Mouse (Mus musculus) forebrain, embryonic 14.5 days (tissue): ENCODE results near the gene Mbd6. TPM values are rescaled to one million over a fixed set of nuclear protein-coding genes. Genes with fewer than 3 reads are reported as not detected.
A peak's percentile ranks its signal among the peaks of the same experiment; 100 is the strongest.

Experiments
- ATAC-seq: fragments of 200-750 bp; cut with Nextera tagmentation; 2 replicates; pipeline ENCODE4 v1.8.0; 2017; ENCODE audit warnings: mild to moderate bottlenecking, moderate library complexity
- DNase-seq: peaks from one replicate; pipeline ENCODE4 v3.0.0-alpha.2; 2015; ENCODE audit warnings: low spot score
- H3K27ac ChIP-seq: fragments of 300-500 bp; sonication (generic); 2 replicates; pipeline ENCODE4 v1.5.1; 2014; ENCODE audit warnings: low read depth, mild to moderate bottlenecking, control low read depth, low read length, moderate library complexity
- H3K27me3 ChIP-seq: fragments of 300-500 bp; sonication (generic); replicated peaks from 2 replicates; pipeline ENCODE4 v1.6.1; 2014; ENCODE audit warnings: low read length, control low read depth, mixed read lengths; ENCODE audit not compliant: control insufficient read depth, insufficient read depth
- H3K36me3 ChIP-seq: fragments of 300-500 bp; sonication (generic); 2 replicates; pipeline ENCODE4 v1.6.1; 2014; ENCODE audit warnings: low read length, control low read depth; ENCODE audit not compliant: control insufficient read depth, insufficient read depth
- H3K4me1 ChIP-seq: fragments of 300-500 bp; sonication (generic); 2 replicates; pipeline ENCODE4 v1.6.1; 2014; ENCODE audit warnings: antibody characterized with exemption, low read length, control low read depth; ENCODE audit not compliant: control insufficient read depth, insufficient read depth
- H3K4me2 ChIP-seq: fragments of 300-500 bp; sonication (generic); 2 replicates; pipeline ENCODE4 v1.6.1; 2014; ENCODE audit warnings: mild to moderate bottlenecking, control low read depth, low read length
- H3K4me3 ChIP-seq: fragments of 300-500 bp; sonication (generic); 2 replicates; pipeline ENCODE4 v1.5.1; 2014; ENCODE audit warnings: low read depth, low read length, control low read depth
- H3K9ac ChIP-seq: fragments of 300-500 bp; sonication (generic); 2 replicates; pipeline ENCODE4 v1.6.1; 2014; ENCODE audit warnings: mild to moderate bottlenecking, low read length, control low read depth, moderate library complexity
- H3K9me3 ChIP-seq: fragments of 300-500 bp; sonication (generic); replicated peaks from 2 replicates; pipeline ENCODE4 v1.6.1; 2016; ENCODE audit warnings: low read length, control low read depth, mixed read lengths; ENCODE audit not compliant: control insufficient read depth
- WGBS: fragments of 180-500 bp; shearing (Covaris S2); extraction: QIAGEN DNeasy Blood & Tissue Kit; methylation state at CpG from one replicate; pipeline ENCODE4 v1.1.7; 2014; 5-methylcytosine and 5-hydroxymethylcytosine counted together
- polyA plus RNA-seq: library from polyadenylated mRNA; unstranded; fragments of >200 nt; fragmentation: Nextera tagmentation; extraction: Ambion mirVana; gene quantifications from 2 replicates; pipeline ENCODE4 v1.2.1, GENCODE M21; 2014

Gene Mbd6
- polyA plus RNA-seq, 1 experiment from 2014 or later, result 8.4 TPM

DNA sequence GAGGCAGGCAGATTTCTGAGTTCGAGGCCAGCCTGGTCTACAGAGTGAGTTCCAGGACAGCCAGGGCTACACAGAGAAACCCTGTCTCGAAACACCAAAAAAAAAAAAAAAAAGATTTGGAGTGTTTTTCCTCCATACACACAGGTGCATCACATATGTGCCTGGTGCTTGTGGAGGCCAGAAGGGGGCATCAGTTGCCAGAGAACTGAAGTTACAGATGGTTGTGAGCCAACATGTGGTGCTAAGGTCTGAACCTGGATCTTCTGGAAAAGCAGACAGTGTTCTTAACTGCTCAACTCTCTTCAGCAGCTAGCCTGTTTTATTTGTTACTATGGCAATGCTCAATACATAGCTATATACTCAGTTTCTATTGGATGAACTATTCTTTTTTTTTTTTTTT is 9.1 kb downstream of the Mbd6 start:
- Histone ChIP-seq H3K36me3 (peaks cover 98% of the 10 kb centered on the region), H3K4me2 (no peak overlapping the region), H3K9ac (no peak overlapping the region), H3K27ac (no peak overlapping the region), H3K4me3 (no peak overlapping the region), H3K9me3 (no peaks in the 10 kb centered on the region), H3K4me1 (no peaks in the 10 kb centered on the region), H3K27me3 (no peaks in the 10 kb centered on the region)
- WGBS, result 90% methylated on average over 2 of the region's 2 CpGs
- DNase-seq, result no peak
- no peak for ATAC-seq

DNA sequence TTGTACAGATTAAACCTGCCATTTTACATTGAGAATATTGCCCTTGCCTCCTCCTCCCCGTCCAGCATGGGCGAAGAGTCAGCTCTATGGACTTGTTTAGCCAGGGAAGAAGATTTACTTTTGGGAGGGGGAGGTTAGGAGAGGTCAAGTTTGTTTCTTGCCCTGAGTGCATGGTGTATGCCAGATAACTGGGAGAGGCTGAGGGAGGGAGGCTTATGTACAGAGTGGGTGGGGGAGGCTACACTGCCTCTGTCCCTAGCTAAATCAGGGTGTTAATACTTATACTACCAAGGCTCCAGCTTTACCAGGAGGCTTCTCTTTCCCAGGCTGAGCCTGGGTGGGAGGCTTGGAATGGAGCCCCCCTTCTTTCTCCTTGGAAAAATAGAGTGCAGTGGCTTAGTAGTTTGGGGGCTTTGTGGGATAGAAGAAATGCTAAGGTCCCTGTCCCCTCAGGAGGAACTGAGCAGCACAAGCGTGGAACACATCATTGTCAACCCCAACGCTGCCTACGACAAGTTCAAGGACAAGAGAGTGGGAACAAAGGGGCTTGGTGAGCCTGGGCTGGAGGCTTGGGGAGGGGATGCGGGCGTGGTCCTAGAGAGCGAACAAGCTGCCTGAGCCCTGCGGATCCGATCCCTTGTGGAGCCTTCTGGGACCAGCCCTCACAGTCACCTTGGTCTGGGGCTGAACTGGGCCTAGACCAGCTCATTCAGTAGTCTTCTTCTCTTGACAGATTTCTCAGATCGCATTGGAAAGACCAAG is 14.4 kb downstream of the Mbd6 start:
- no peak overlapping the region for H3K4me2 ChIP-seq
- H3K4me1 ChIP-seq, result no peaks in the 10 kb centered on the region
- no peak overlapping the region for H3K27ac ChIP-seq
- ATAC-seq (no peak), DNase-seq (no peak)
- no peaks in the 10 kb centered on the region for H3K27me3 ChIP-seq
- H3K4me3 ChIP-seq, result no peak overlapping the region
- H3K9ac ChIP-seq, result no peak overlapping the region
- no peaks in the 10 kb centered on the region for H3K9me3 ChIP-seq
- peaks cover 92% of the 10 kb centered on the region for H3K36me3 ChIP-seq
- 90% methylated on average over 11 of the region's 11 CpGs for WGBS

DNA sequence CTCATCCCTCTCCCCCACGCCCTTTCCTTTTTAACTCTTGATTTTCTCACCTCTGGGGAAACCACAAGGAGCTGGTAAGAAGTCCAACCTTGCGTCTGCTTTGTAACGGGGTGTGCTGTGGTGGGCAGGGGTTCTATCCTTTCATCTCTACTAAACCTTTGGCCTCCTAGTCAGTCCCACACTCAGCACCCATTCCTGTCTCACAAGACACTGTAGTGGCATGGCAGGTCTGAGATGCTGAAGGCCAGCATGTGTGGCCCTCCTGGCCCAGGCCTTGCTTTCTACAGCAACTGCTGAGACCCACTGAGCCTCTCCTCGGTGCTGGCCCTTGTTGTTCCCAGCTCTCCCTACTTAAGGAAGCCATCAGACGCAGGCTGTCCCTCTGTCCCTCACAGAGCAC is 16.4 kb downstream of the Mbd6 start:
- H3K4me2 ChIP-seq, result no peak overlapping the region
- H3K4me3 ChIP-seq, result no peak overlapping the region
- 91% methylated on average over 5 of the region's 5 CpGs for WGBS
- peaks cover 85% of the 10 kb centered on the region for H3K36me3 ChIP-seq
- DNase-seq, result no peak
- peaks cover 2% of the 10 kb centered on the region; the same call in 1 of the 2 replicates for H3K4me1 ChIP-seq
- H3K27ac ChIP-seq, result no peak overlapping the region
- H3K9ac ChIP-seq, result no peak overlapping the region
- no peak for ATAC-seq
- H3K9me3 ChIP-seq, result no peaks in the 10 kb centered on the region
- no peaks in the 10 kb centered on the region for H3K27me3 ChIP-seq

DNA sequence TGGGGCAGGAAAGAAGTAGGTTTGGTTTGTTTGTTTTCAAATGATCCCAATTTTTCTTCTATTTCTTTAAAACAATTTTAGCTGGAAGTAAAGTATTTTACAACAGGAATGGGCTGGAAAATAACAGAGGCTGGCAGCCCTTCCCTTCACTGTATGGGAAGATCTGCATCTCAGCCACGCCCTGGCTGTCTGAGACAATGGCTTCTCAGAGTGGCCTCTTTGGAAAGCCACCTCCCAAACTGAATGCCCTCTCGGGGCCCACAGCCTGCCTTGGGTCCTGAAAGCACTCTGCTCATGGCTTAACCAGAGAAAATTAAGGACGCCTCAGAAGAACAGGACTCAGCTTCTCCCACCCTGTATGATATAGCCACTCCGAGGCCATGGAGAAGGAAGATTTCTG is 18.9 kb downstream of the Mbd6 start:
- H3K4me2 ChIP-seq, result no peak overlapping the region
- 78% methylated on average over 4 of the region's 4 CpGs for WGBS
- no peak overlapping the region for H3K27ac ChIP-seq
- H3K4me1 ChIP-seq, result peaks cover 7% of the 10 kb centered on the region; the same call in 1 of the 2 replicates
- H3K9me3 ChIP-seq, result no peaks in the 10 kb centered on the region
- H3K4me3 ChIP-seq, result no peak overlapping the region
- H3K27me3 ChIP-seq, result no peaks in the 10 kb centered on the region
- no peak overlapping the region for H3K9ac ChIP-seq
- ATAC-seq (no peak), DNase-seq (no peak)
- peaks cover 61% of the 10 kb centered on the region for H3K36me3 ChIP-seq

DNA sequence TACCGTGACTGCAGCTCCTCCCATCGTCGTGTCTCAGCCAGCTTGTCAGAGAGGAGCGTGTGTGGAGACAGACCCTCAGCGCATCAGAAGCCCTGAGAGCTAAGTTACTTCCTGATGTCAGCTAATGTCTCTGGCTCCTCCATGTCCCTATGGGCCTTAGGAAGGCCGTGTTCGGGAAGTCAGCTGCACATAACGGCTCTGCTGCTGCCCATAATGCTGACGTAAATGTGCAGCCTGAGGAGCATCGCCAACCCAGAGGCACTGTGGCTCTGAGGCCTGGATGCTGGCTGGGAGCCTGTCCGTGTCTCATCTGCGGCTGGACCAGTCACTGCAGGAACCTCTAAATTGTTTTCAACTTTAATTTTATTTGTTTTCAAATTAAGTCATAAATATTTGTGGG is 19.8 kb downstream of the Mbd6 start:
- no peak for DNase-seq
- H3K27ac ChIP-seq, result no peak overlapping the region
- H3K9me3 ChIP-seq, result no peaks in the 10 kb centered on the region
- ATAC-seq, result no peak
- peaks cover 7% of the 10 kb centered on the region; the same call in 1 of the 2 replicates for H3K4me1 ChIP-seq
- H3K4me3 ChIP-seq, result no peak overlapping the region
- no peaks in the 10 kb centered on the region for H3K27me3 ChIP-seq
- peak overlapping the region; percentile 8; the same call in 1 of the 2 replicates for H3K9ac ChIP-seq
- peaks cover 54% of the 10 kb centered on the region for H3K36me3 ChIP-seq
- 86% methylated on average over 12 of the region's 12 CpGs for WGBS
- H3K4me2 ChIP-seq, result no peak overlapping the region

DNA sequence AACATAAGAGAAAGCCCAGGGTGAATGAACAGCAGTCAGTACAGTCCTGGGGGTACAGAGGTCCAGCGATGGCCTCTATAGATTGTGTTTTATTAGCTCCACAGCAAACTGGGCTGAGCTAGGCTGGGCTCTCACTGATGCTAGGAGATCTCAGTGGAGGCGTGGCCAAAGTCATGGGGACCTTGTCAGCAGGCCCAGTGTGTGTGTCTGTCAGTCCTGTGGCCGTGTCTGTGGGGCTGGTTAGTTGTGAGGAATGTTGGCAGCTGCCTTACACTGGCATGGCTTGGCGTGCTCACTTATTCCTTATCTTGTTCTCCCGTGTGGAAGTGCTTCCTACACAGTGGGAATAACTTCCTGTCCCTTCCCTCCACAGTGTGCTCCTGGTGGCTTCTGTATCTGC is 20.4 kb downstream of the Mbd6 start:
- Histone ChIP-seq H3K9ac (peak overlapping the region; percentile 29; the same call in 1 of the 2 replicates), H3K27me3 (no peaks in the 10 kb centered on the region), H3K27ac (no peak overlapping the region), H3K36me3 (peaks cover 49% of the 10 kb centered on the region), H3K9me3 (no peaks in the 10 kb centered on the region), H3K4me1 (peaks cover 7% of the 10 kb centered on the region; the same call in 1 of the 2 replicates), H3K4me2 (no peak overlapping the region), H3K4me3 (no peak overlapping the region)
- 89% methylated on average over 5 of the region's 5 CpGs for WGBS
- DNase-seq (no peak), ATAC-seq (no peak)

DNA sequence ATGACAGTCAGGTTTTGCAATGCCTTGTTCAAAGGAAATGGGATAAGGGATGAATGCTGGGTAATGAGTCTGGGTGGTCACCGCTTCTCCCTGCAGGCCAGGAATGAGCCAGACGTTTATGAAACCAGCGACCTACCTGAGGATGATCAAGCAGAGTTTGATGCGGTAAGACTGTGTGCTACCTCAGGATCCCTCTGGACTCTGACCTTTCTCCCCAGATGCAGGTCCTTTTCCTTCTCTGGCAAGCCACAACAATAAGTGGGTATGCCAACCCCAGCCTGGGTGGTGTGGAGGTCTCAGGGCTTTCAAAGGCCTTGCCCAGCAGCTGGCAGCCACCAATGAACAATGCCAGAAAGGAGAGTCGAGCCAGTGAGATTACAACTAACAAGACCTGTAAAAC is 21.5 kb downstream of the Mbd6 start:
- Histone ChIP-seq H3K27ac (no peak overlapping the region), H3K4me1 (peaks cover 10% of the 10 kb centered on the region; the same call in 1 of the 2 replicates)
- WGBS, result 68% methylated on average over 5 of the region's 5 CpGs

DNA sequence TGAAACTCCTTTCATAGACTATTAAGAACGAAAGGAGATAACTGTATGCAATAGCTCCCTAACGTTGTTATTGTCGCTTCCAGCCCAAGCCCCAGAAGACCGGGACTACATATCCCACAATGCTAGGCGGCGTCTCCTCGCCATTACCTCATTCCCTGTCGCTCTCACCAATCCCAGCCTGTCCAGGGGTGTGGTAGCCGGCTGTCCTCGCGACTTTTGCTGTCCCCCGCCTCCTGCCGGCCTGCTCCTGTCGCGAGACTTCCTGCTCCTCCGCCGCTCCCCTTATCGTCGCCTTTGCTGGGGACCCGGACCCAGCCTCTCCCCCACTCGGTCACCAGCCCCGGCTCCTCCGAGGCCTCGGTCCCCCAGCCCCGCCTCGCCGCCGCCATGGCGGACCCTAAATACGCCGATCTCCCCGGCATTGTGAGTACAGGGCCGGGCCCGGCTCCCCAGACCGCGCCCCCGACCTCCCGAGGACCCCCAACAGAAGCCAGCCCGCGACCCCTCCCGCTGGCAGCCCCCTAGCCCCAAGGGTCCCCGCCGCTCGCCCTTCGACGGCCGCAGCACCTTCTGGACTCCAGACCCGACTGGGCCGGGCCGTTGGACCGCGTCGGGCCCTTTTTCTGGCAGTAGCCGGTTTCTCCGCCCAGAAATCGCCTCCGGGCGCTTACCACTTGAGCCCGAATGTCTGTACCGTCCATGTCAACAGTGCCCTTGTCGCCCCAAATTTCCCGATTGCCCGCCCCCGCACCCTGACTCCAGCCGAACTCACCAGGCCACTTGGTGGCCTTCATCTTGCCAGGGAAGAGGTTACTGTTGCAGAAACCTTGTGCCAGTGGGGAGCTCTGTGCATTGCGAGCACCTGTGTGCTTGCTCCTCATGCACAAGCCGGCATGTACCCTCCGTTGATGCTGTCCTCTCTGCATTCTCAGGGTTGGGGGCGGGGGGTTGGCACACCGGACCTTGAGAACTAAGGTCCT is 22.4 kb downstream of the Mbd6 start, which contains the start of gene Dctn2:
Gene Dctn2, plus strand, starts transcription at position 257 of the 980 bp plus-strand sequence.
- peak within 1 kb of the TSS; percentile 90 for H3K27ac ChIP-seq
- peaks cover 11% of the 10 kb centered on the region; the same call in 1 of the 2 replicates for H3K4me1 ChIP-seq
- H3K4me2 ChIP-seq, result peak within 1 kb of the TSS; percentile 83
- WGBS, result under 1% methylated on average over 64 of the region's 70 CpGs
- peak within 1 kb of the TSS; percentile 97 for H3K4me3 ChIP-seq
- H3K9me3 ChIP-seq, result no peaks in the 10 kb centered on the region
- ATAC-seq, result peak; percentile 96
- DNase-seq, result peak; percentile 98
- peaks cover 29% of the 10 kb centered on the region for H3K36me3 ChIP-seq
- H3K27me3 ChIP-seq, result no peaks in the 10 kb centered on the region
- peak within 1 kb of the TSS; percentile 99 for H3K9ac ChIP-seq

More for the DNA sequence above, 21.5 kb downstream of the Mbd6 start:
- H3K27me3 ChIP-seq, result no peaks in the 10 kb centered on the region
- peak overlapping the region; percentile 83 for H3K4me2 ChIP-seq
- ATAC-seq, result no peak
- no peak for DNase-seq
- H3K4me3 ChIP-seq, result peak overlapping the region; percentile 97
- H3K9ac ChIP-seq, result peak overlapping the region; percentile 99; the same call in 1 of the 2 replicates
- peaks cover 38% of the 10 kb centered on the region for H3K36me3 ChIP-seq
- H3K9me3 ChIP-seq, result no peaks in the 10 kb centered on the region
